Mouse (Mus musculus): Measurements from ENCODE around the gene Ech1.

The Ech1 gene

GRCm38 (mm10) chr7:28820358-28821260 is 4.4 kb upstream of the Ech1 start:
- no peak for DNase-seq (ENCODE audit: low spot score)

GRCm38 (mm10) chr7:28821261-28821831 is 3.7 kb upstream of the Ech1 start:
- no peak for DNase-seq (ENCODE audit: low spot score)

- no peak for DNase-seq (ENCODE audit: low spot score)
These were observed 2.5 kb upstream of the Ech1 start for GRCm38 (mm10) chr7:28822556-28822955.

- no peak for DNase-seq (ENCODE audit: low spot score)
These were observed 1.8 kb upstream of the Ech1 start for GRCm38 (mm10) chr7:28822993-28823903.

- DNase-seq (ENCODE audit: low spot score), result no peak
These were observed 1.1 kb upstream of the Ech1 start for GRCm38 (mm10) chr7:28823932-28824331.

GRCm38 (mm10) chr7:28825686-28826401 is 827 bp downstream of the Ech1 start:
- no peak for DNase-seq (ENCODE audit: low spot score)

GRCm38 (mm10) chr7:28826402-28826772 is 1.4 kb downstream of the Ech1 start:
- no peak for DNase-seq (ENCODE audit: low spot score)

- no peak for DNase-seq (ENCODE audit: low spot score)
These were observed 2.3 kb downstream of the Ech1 start for GRCm38 (mm10) chr7:28827338-28827737.

- DNase-seq (ENCODE audit: low spot score), result no peak
These were observed 4.8 kb downstream of the Ech1 start for GRCm38 (mm10) chr7:28829821-28830220.

GRCm38 (mm10) chr7:28830981-28831380 is 6.0 kb downstream of the Ech1 start:
- DNase-seq (ENCODE audit: low spot score), result no peak

GRCm38 (mm10) chr7:28831411-28832125 is 6.6 kb downstream of the Ech1 start:
- DNase-seq (ENCODE audit: low spot score), result no peak

GRCm38 (mm10) chr7:28832137-28832536 is 7.1 kb downstream of the Ech1 start:
- DNase-seq (ENCODE audit: low spot score), result no peak

- DNase-seq (ENCODE audit: low spot score), result no peak
These were observed 8.8 kb downstream of the Ech1 start, which contains the start of gene Lgals4 for GRCm38 (mm10) chr7:28833723-28834347. Lgals4 (plus strand) TSS chr7:28833854.

- no peak for DNase-seq (ENCODE audit: low spot score)
These were observed 11.9 kb downstream of the Ech1 start for GRCm38 (mm10) chr7:28836936-28837335.

GRCm38 (mm10) chr7:28838331-28838730 is 13.3 kb downstream of the Ech1 start:
- no peak for DNase-seq (ENCODE audit: low spot score)

GRCm38 (mm10) chr7:28847273-28847672 is 22.3 kb downstream of the Ech1 start:
- no peak for DNase-seq (ENCODE audit: low spot score)

- DNase-seq (ENCODE audit: low spot score), result no peak
These were observed 24.8 kb downstream of the Ech1 start for GRCm38 (mm10) chr7:28849700-28850236.

- DNase-seq (ENCODE audit: low spot score), result no peak
These were observed 25.6 kb downstream of the Ech1 start for GRCm38 (mm10) chr7:28850642-28851041.

- no peak for DNase-seq (ENCODE audit: low spot score)
These were observed 34.9 kb downstream of the Ech1 start for GRCm38 (mm10) chr7:28859953-28860352.

GRCm38 (mm10) chr7:28860898-28861297 is 35.9 kb downstream of the Ech1 start:
- no peak for DNase-seq (ENCODE audit: low spot score)

All from ovary, postnatal 14 days (tissue).